Mouse (Mus musculus) kidney, adult 2 months (tissue): ENCODE results near the gene Arid1b.

Source experiments
- CTCF ChIP-seq: fragments of 200-500 bp; conservative IDR thresholded peaks from 2 replicates; pipeline ENCODE4 v1.5.1; 2011; ENCODE audit warnings: low read depth, mild to moderate bottlenecking, control low read depth, low read length, moderate library complexity, mixed read lengths; ENCODE audit not compliant: insufficient read depth, insufficient read length
- POLR2A ChIP-seq: fragments of 200-500 bp; IDR thresholded peaks from one replicate; pipeline ENCODE4 v1.6.1; 2011; ENCODE audit warnings: low read depth, low read length, control low read depth

- no peak for TF ChIP-seq POLR2A
- no peak for TF ChIP-seq CTCF
Observed at GRCm38 (mm10) chr17:5162525-5162924, 168.4 kb downstream of the Arid1b start.
